Mouse (Mus musculus): ENCODE measurements around the gene Il5. TPM values are rescaled to one million over a fixed set of nuclear protein-coding genes. Genes with fewer than 3 reads are reported as not detected.
"Not testable (repeated sequence)": the region's sequence is repeated elsewhere in the genome, so short reads cannot be mapped to it uniquely, and the experiment has no call there.

The Il5 gene
- polyA plus RNA-seq, 1 experiment from 2014 or later, result not detected

DNA sequence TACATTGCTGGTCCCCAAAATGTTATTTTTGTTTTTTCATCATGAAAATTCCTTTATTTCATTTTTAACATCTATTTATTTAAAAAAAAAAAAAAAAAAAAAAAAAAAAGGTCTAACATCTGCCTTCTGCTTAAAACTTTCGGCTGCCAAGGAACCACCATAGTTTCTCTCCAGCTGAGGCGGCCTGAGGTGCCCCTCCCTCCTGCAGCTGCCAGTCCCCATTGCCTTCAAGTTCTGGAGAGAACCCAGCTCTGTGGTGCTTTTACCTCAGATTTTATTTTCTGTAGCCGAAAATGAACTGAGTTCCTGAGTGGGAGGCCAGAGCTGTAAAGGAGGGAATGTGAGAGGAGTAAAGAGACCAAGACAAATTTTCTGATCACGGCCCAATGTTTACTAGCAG, 28.7 kb downstream of the Il5 start:
- H3K36me3 ChIP-seq (ENCODE audit: control insufficient read depth, insufficient read depth, low read length), result no peaks in the 10 kb centered on the region
- 70% methylated on average over 4 of the region's 4 CpGs for WGBS
- H3K4me3 ChIP-seq (ENCODE audit: low read depth, low read length), result no peak overlapping the region
- no peaks in the 10 kb centered on the region for H3K4me1 ChIP-seq (replicated peaks; ENCODE audit: control insufficient read depth, insufficient read depth, low read length)
- ATAC-seq (replicated peaks; ENCODE audit: low FRiP score) (no peak), DNase-seq (ENCODE audit: low spot score) (no peak)
- H3K9ac ChIP-seq (ENCODE audit: low read depth, low read length), result no peak overlapping the region
- H3K9me3 ChIP-seq (ENCODE audit: control insufficient read depth, low read length), result no peaks in the 10 kb centered on the region
- no peak overlapping the region for H3K4me2 ChIP-seq
- no peak overlapping the region for H3K27ac ChIP-seq (ENCODE audit: low read depth, low read length)
- H3K27me3 ChIP-seq (replicated peaks; ENCODE audit: control insufficient read depth, insufficient read depth, low read length), result no peaks in the 10 kb centered on the region

DNA sequence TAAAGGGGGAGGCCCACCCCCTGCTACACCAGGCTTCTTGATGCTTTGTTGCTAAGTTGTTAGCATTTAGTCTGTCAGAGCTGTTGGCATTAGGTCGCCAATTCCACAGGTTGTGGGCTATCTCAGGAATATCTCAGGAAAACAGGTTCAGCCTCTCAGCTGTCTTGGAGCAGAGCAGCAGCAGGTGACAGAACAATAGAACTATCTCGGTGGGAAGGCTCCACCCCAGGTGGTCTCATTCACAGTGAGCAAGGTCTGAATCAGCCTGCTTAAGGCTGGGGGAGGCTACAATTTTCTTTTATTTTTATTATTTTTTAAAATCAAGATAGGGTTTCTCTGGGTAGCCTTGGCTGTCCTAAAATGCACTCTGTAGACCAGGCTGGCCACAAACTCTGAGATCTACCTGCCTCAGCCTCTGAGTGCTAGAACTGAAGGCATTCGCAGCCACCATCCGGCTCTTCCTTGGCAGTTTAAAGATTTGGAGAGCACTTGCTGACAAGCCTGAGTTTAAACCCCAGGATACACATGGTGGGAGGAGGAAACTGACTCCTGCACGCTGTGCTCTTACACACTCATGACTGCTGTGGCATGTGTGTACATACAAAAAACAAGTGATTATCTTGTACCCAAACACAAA, 29.2 kb downstream of the Il5 start:
- no peaks in the 10 kb centered on the region for H3K4me1 ChIP-seq (replicated peaks; ENCODE audit: control insufficient read depth, insufficient read depth, low read length)
- H3K27ac ChIP-seq (ENCODE audit: low read depth, low read length), result no peak overlapping the region
- H3K36me3 ChIP-seq (ENCODE audit: control insufficient read depth, insufficient read depth, low read length), result no peaks in the 10 kb centered on the region
- H3K4me2 ChIP-seq, result no peak overlapping the region
- H3K27me3 ChIP-seq (replicated peaks; ENCODE audit: control insufficient read depth, insufficient read depth, low read length), result no peaks in the 10 kb centered on the region
- WGBS, result 61% methylated on average over 5 of the region's 5 CpGs
- no peak for DNase-seq (ENCODE audit: low spot score)
- no peak overlapping the region for H3K9ac ChIP-seq (ENCODE audit: low read depth, low read length)
- no peaks in the 10 kb centered on the region for H3K9me3 ChIP-seq (ENCODE audit: control insufficient read depth, low read length)
- no peak for ATAC-seq (replicated peaks; ENCODE audit: low FRiP score)
- H3K4me3 ChIP-seq (ENCODE audit: low read depth, low read length), result no peak overlapping the region

DNA sequence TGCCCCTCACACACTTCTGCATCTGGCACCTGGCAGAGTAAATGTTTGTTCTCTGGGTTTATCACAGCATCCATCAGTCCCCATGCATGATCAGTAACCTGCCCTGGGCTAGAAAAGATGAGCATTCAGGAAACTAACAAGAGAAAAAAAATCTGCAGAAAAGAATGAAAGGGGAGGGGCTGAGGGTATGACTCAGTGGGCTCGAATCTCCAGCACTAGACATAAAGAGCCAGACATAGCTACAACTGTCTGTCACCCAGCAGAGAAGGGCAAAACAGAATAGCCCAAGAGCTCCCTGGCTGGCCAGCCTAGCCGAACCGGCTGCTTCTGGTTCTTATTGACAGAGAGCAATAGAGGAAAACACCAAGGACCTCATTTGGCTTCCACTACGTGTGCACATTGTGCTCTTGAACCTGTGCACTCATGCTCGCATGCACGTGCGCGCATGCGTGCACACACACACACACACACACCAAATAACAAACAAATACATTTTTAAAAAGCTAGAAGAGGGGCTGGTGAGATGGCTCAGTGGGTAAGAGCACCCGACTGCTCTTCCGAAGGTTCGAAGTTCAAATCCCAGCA, 34.5 kb downstream of the Il5 start:
- H3K27ac ChIP-seq (ENCODE audit: low read depth, low read length), result no peak overlapping the region
- H3K36me3 ChIP-seq (ENCODE audit: control insufficient read depth, insufficient read depth, low read length), result no peaks in the 10 kb centered on the region
- no peaks in the 10 kb centered on the region for H3K9me3 ChIP-seq (ENCODE audit: control insufficient read depth, low read length)
- no peaks in the 10 kb centered on the region; the same call in 1 of the 2 replicates for H3K4me1 ChIP-seq (replicated peaks; ENCODE audit: control insufficient read depth, insufficient read depth, low read length)
- 0 out of 2 replicates have a peak, but pooled peaks cover 2% of the 10 kb centered on the region for H3K27me3 ChIP-seq (replicated peaks; ENCODE audit: control insufficient read depth, insufficient read depth, low read length)
- ATAC-seq (replicated peaks; ENCODE audit: low FRiP score), result no peak
- no peak overlapping the region for H3K4me2 ChIP-seq
- H3K4me3 ChIP-seq (ENCODE audit: low read depth, low read length), result no peak overlapping the region
- WGBS, result 79% methylated on average over 12 of the region's 12 CpGs
- H3K9ac ChIP-seq (ENCODE audit: low read depth, low read length), result no peak overlapping the region
- no peak for DNase-seq (ENCODE audit: low spot score)

DNA sequence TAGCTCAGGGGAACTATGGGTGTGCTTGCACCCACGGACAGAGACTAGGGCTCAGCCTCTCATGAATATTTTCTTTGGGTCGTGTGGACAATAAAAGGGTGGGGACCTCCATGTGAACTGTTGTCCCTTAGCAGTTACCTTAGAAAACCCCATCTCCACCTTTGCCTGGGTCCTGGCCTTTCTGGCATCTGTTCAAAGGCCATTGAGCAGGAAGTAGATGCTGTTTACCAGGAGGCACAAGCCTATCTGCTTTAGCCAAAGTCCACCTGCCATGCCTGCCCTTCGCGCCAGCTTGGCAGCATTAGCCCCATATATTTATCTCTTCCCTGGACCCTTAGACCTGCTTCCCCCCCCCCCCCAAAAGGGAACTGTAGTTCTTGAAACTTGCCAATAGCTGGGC, 37.0 kb downstream of the Il5 start:
- Histone ChIP-seq H3K4me3 (ENCODE audit: low read depth, low read length) (no peak overlapping the region), H3K27ac (ENCODE audit: low read depth, low read length) (no peak overlapping the region), H3K9ac (ENCODE audit: low read depth, low read length) (no peak overlapping the region), H3K4me1 (replicated peaks; ENCODE audit: control insufficient read depth, insufficient read depth, low read length) (peaks cover 3% of the 10 kb centered on the region), H3K27me3 (replicated peaks; ENCODE audit: control insufficient read depth, insufficient read depth, low read length) (0 out of 2 replicates have a peak, but pooled peaks cover 2% of the 10 kb centered on the region), H3K9me3 (ENCODE audit: control insufficient read depth, low read length) (no peaks in the 10 kb centered on the region), H3K36me3 (ENCODE audit: control insufficient read depth, insufficient read depth, low read length) (no peaks in the 10 kb centered on the region), H3K4me2 (no peak overlapping the region)
- WGBS, result 74% methylated on average over 4 of the region's 4 CpGs
- ATAC-seq (replicated peaks; ENCODE audit: low FRiP score) (no peak), DNase-seq (ENCODE audit: low spot score) (no peak)

DNA sequence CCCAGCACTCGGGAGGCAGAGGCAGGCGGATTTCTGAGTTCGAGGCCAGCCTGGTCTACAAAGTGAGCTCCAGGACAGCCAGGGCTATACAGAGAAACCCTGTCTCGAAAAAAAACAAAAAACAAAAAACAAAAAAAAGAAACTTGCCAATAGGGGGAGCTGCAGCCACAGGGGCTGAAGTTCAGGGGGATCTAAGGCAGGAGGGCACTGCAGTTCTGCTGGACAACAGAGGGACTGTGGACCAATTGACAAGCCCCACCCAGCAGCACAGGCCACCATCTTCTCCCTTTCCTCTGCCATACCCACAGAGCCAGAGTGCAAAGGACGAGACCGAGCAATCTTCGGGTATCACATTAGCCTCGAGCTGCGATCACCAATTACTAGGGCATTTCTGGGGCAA, 37.4 kb downstream of the Il5 start:
- not testable (repeated sequence) for ATAC-seq (replicated peaks; ENCODE audit: low FRiP score); H3K4me2 ChIP-seq; H3K27me3 ChIP-seq (replicated peaks; ENCODE audit: control insufficient read depth, insufficient read depth, low read length); H3K4me3 ChIP-seq (ENCODE audit: low read depth, low read length); H3K4me1 ChIP-seq (replicated peaks; ENCODE audit: control insufficient read depth, insufficient read depth, low read length); H3K27ac ChIP-seq (ENCODE audit: low read depth, low read length); DNase-seq (ENCODE audit: low spot score); H3K9ac ChIP-seq (ENCODE audit: low read depth, low read length); H3K9me3 ChIP-seq (ENCODE audit: control insufficient read depth, low read length); H3K36me3 ChIP-seq (ENCODE audit: control insufficient read depth, insufficient read depth, low read length)
- WGBS, result 77% methylated on average over 9 of the region's 9 CpGs

DNA sequence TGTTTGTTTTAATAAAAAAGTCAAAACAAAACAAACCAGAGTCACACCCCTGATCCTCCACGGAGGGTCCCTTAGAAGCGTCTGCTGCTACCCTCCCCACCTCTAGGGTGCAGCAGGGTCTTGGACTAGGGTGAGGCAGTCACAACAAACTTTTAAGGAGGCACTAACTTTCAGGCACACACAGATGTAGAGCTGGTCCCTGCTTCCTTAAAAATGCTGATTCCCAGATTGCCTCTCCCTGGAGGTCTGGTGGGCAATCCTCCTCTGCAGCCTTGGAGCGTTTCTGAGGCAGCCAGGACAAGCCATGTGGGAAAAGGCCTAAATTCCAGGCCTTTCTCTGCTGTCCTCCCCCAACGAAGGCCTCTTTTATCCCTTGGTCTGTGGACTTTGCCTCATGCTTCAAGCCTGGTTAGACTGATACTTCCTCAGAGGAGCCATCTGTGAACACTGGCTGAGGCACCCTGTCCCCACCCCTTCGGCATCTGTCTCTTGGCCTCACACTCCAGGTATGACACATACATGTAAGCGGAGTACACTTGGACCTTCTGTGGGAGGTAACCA, 38.3 kb downstream of the Il5 start:
- Histone ChIP-seq H3K4me1 (replicated peaks; ENCODE audit: control insufficient read depth, insufficient read depth, low read length) (peaks cover 15% of the 10 kb centered on the region), H3K4me3 (ENCODE audit: low read depth, low read length) (no peak overlapping the region), H3K27ac (ENCODE audit: low read depth, low read length) (no peak overlapping the region), H3K4me2 (no peak overlapping the region), H3K9ac (ENCODE audit: low read depth, low read length) (no peak overlapping the region), H3K36me3 (ENCODE audit: control insufficient read depth, insufficient read depth, low read length) (no peaks in the 10 kb centered on the region), H3K27me3 (replicated peaks; ENCODE audit: control insufficient read depth, insufficient read depth, low read length) (0 out of 2 replicates have a peak, but pooled peaks cover 2% of the 10 kb centered on the region), H3K9me3 (ENCODE audit: control insufficient read depth, low read length) (no peaks in the 10 kb centered on the region)
- DNase-seq (ENCODE audit: low spot score) (no peak), ATAC-seq (replicated peaks; ENCODE audit: low FRiP score) (no peak)
- 52% methylated on average over 6 of the region's 6 CpGs for WGBS

DNA sequence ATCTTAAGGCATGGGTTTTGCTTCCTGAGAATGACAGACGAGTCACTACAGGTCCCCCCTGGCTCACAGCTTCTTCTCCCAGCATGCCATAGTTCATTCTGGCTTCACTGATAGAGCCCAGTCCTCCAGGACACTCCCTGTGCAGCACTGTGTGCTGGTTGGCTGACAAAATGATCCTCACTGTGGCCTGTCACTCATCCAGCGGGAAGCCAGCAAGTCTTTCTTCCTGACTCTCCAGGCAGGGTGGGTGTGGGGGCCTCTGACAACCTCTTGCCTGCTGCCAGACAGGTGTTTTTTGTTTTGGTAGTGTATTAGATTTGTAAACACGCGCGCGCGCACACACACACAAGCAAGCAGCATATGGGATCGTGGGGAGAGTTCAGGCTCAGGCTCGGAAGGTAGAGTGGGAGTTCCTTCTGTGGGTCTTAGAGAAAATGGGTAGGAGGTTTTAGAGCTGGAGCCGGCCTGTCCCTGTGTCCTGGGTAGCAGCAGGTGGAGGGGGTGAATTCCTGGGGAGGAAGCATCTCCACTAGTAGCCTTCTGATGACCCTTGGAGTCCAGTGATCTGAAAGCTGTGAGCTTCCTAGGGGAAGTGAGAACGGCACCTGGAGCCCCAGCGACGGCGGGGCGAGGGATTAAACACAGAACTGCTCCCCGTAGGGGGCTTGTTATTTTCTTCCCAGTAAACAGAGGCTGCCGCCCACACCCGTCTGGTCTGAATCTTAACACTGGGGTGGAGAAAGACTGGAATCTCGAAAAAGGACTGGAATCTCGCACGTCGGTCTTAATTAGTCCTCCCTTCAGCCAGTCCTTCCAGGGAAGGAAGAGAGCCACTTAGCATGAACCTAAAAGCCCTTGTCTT, 39.2 kb downstream of the Il5 start:
- Histone ChIP-seq H3K27me3 (replicated peaks; ENCODE audit: control insufficient read depth, insufficient read depth, low read length) (0 out of 2 replicates have a peak, but pooled peaks cover 2% of the 10 kb centered on the region), H3K27ac (ENCODE audit: low read depth, low read length) (no peak overlapping the region), H3K4me2 (0 out of 2 replicates have a peak overlapping the region, but pooled peaks have one; percentile 20), H3K9ac (ENCODE audit: low read depth, low read length) (no peak overlapping the region), H3K9me3 (ENCODE audit: control insufficient read depth, low read length) (no peaks in the 10 kb centered on the region), H3K36me3 (ENCODE audit: control insufficient read depth, insufficient read depth, low read length) (no peaks in the 10 kb centered on the region), H3K4me3 (ENCODE audit: low read depth, low read length) (no peak overlapping the region), H3K4me1 (replicated peaks; ENCODE audit: control insufficient read depth, insufficient read depth, low read length) (peaks cover 18% of the 10 kb centered on the region)
- DNase-seq (ENCODE audit: low spot score) (no peak), ATAC-seq (replicated peaks; ENCODE audit: low FRiP score) (0 out of 2 replicates have a peak, but pooled peaks have one; percentile 27)
- WGBS, result 34% methylated on average over 22 of the region's 22 CpGs

DNA sequence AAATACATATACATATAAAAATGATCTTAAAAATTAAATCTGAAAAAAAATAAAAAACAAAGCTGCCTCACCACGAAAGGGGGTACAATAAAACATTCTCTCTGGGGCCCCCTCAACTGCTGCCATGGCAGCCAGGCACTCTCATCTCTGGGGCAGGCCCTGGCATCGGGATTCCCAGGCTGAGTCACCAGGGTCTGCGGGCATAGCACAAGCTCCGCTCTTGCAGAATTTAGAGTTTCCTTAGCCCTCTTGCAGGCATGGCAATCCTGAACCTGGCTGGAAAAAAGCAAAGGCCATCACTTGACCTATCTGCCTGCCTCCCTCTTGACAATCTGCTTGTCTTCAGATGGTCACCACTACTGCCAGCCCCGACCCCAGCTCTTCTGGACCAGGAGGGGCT, 40.7 kb downstream of the Il5 start:
- Histone ChIP-seq H3K27me3 (replicated peaks; ENCODE audit: control insufficient read depth, insufficient read depth, low read length) (0 out of 2 replicates have a peak, but pooled peaks cover 2% of the 10 kb centered on the region), H3K4me3 (ENCODE audit: low read depth, low read length) (no peak overlapping the region), H3K36me3 (ENCODE audit: control insufficient read depth, insufficient read depth, low read length) (no peaks in the 10 kb centered on the region), H3K9me3 (ENCODE audit: control insufficient read depth, low read length) (no peaks in the 10 kb centered on the region), H3K4me2 (no peak overlapping the region), H3K4me1 (replicated peaks; ENCODE audit: control insufficient read depth, insufficient read depth, low read length) (peaks cover 22% of the 10 kb centered on the region), H3K9ac (ENCODE audit: low read depth, low read length) (no peak overlapping the region), H3K27ac (ENCODE audit: low read depth, low read length) (no peak overlapping the region)
- DNase-seq (ENCODE audit: low spot score) (no peak), ATAC-seq (replicated peaks; ENCODE audit: low FRiP score) (no peak)
- 75% methylated on average over 5 of the region's 5 CpGs for WGBS
